Mouse (Mus musculus) spleen, postnatal 14 days (tissue): ENCODE results near the gene Glycam1.

Source experiments
- DNase-seq, 2 experiments: peaks; one replicate each; pipeline ENCODE4 v3.0.0; 2021 to 2022; ENCODE audit warnings: low spot score in 2 of 2

Glycam1 gene

DNA sequence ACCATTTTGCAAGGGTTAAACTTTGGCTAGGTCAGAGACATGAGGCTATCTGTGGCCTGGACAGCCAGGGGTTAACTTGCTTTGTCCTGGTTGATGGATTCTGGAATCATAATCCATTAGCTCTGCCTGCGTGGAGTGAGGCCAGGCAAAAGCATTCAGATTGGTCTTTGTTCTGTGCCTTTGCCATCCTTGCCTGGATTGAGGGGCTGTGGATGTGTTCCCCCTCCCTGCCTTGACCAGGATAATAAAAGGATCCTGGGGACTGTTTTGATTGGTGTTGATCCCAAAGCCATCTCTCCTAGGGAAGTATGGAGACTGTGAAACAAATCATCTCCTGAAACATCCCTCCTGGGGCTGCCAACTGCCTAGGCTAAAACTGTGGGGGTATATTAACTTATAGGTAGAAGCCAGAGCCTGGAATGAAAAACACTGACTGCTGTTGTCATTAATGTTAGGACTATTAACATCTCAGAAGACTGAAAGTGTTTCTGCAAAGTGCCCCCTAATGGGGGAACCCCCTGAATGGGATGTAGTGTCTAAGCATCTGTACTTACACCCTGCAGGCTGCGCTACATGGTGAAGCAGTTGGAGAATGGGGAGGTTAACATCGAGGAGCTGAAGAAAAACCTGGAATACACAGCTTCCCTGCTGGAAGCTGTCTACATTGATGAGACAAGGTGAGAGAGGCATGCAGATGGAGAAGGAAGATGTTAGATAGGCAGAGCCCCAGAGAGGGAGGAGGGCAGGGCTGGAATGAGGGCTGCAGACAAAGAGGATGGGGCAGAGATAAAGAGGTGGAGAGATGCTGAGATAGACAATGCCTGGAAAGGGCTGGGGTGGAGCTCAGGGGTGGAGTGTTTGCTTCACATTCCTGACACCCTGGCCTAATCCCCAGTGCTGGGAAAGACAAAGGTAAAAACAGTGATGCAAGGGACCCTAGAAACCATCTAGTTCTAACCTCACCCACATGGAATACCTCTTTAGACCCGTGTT lies 45.2 kb downstream of the Glycam1 start:
- DNase-seq, result no peak

DNA sequence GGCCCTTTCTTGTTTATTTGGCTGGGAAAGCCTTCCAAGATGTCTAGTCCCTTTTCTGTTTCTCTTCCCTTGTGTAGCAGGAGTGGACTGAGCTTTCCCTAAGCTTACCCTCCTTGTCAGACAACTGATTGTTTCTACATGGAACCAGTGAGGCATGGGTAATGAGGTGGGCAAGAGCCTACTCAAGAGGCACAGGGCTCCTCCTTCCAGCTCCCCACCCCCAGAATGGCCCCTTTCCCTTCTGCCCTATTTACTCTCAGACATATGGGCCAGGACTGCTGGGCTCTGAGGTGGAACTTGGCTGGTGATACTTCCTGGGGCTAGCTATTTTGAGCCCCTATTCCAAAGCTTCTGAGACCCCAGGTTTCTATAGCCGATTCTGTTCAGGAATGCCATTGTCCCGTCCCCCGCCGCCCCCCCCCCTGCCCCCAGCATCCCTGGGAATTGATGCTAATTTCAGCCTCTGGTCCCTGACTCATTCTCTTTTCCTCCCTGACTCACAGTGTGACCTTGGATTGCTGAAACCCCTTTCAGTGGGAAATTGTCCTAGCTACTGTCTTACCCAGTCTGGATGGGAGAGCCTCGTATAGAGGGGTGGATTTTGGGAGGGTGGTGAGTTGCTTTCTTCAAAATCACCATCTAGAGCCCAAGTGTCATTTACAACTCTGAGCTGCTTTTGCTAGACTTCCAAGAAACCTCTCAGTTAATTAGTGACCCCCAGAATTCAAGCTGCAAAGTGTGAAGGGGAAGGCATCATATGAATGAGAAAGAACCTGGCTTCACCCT lies 46.1 kb downstream of the Glycam1 start:
- no peak for DNase-seq

DNA sequence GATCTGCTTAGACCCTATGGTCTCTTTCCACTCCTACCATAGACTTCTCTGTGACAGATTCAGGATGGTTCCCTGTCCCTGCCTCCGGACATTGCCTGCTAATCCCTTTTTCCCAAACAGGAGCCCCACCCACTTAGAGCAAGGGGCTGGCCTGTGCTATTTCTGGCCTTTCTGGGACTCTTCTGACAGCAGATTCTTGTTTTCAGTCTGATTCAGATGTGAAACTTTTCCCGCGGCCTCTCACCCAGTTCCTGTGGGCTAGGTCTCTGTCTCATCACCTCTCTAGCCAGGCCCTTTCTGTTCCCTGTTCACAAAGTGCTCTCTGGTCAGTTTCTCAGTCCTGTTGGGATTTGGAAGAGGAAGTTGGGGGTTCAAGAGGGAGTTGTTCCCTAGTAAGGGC lies 50.0 kb downstream of the Glycam1 start:
- DNase-seq, result no peak

DNA sequence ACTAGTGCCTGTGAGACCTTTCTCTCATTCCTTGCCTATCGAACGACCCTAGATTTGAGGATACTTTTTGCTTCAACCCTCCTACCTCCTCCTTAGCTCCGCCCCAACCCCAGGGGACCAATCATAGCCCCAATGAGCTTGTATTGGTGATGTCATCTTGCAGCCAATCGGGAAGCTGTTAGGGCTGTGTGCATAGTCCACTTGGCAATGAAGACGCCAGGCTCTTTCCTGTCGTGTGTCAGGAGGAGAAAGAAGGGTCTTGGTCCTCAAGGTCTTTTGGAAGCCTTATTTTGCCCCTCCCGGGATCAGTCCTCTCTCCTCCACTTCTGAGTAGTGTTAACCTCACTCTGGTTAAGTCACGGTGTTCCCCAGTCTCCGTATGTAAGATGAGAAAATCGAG lies 50.8 kb downstream of the Glycam1 start:
- DNase-seq, result peak in 1 of 2 experiments; percentile 12

DNA sequence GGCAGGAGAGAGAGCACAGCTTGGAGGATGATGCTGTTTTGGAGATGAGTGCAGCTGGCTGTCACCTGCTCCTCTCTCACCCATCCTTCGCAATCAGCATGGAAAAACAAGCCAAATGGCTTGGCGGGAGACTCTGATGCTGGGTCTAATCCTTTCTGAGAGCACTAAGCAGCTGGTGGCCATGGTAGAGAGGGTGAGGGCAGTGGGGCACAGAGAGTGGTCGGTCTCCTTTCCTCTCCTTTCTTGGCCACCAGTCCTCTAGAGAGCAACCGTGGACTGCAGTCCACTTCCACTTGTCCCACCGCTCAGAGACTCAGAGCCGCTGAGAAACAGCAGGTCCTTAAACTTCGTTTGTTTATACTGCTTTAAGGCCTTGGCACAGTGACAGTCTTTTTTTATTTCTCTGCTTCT lies 51.3 kb downstream of the Glycam1 start:
- no peak for DNase-seq
